Mouse (Mus musculus) hindbrain, embryonic 13.5 days (tissue): ENCODE data around the gene Vti1b. TPM values are rescaled to one million over a fixed set of nuclear protein-coding genes. Genes with fewer than 3 reads are reported as not detected.

Source experiments
- ATAC-seq: fragments of 200-750 bp; cut with Nextera tagmentation; 2 replicates; pipeline ENCODE4 v1.8.0; 2017; ENCODE audit warnings: moderate TSS enrichment; ENCODE audit not compliant: low FRiP score
- H3K27ac ChIP-seq: fragments of 300-500 bp; sonication (generic); 2 replicates; pipeline ENCODE4 v1.5.1; 2015; ENCODE audit warnings: inconsistent platforms, mild to moderate bottlenecking, moderate library complexity
- H3K27me3 ChIP-seq: fragments of 300-500 bp; sonication (generic); 2 replicates; pipeline ENCODE4 v1.6.1; 2015; ENCODE audit warnings: mild to moderate bottlenecking, inconsistent platforms
- H3K36me3 ChIP-seq: fragments of 300-500 bp; sonication (generic); 2 replicates; pipeline ENCODE4 v1.6.1; 2015; ENCODE audit warnings: mild to moderate bottlenecking, inconsistent platforms
- H3K4me1 ChIP-seq: fragments of 300-500 bp; sonication (generic); replicated peaks from 2 replicates; pipeline ENCODE4 v1.6.1; 2015; ENCODE audit warnings: inconsistent platforms
- H3K4me2 ChIP-seq: fragments of 300-500 bp; sonication (generic); 2 replicates; pipeline ENCODE4 v1.6.1; 2015; ENCODE audit warnings: inconsistent platforms, mild to moderate bottlenecking, moderate library complexity
- H3K4me3 ChIP-seq: fragments of 300-500 bp; sonication (generic); 2 replicates; pipeline ENCODE4 v1.5.1; 2015; ENCODE audit warnings: mild to moderate bottlenecking, inconsistent platforms
- H3K9ac ChIP-seq: fragments of 300-500 bp; sonication (generic); 2 replicates; pipeline ENCODE4 v1.6.1; 2015; ENCODE audit warnings: mild to moderate bottlenecking, inconsistent platforms
- H3K9me3 ChIP-seq: fragments of 300-500 bp; sonication (generic); 2 replicates; pipeline ENCODE4 v1.6.1; 2016; ENCODE audit warnings: inconsistent platforms
- WGBS: fragments of 180-500 bp; shearing (Covaris S2); methylation state at CpG from one replicate; pipeline ENCODE4 v1.1.7; 2015; 5-methylcytosine and 5-hydroxymethylcytosine counted together
- polyA plus RNA-seq: library from polyadenylated mRNA; unstranded; fragments of >200 nt; fragmentation: Nextera tagmentation; extraction: Ambion mirVana; gene quantifications from 2 replicates; pipeline ENCODE4 v1.2.1, GENCODE M21; 2015

Vti1b gene
- polyA plus RNA-seq, 1 experiment from 2014 or later = 195 TPM

- H3K27ac ChIP-seq = no peak overlapping the region
- no peak overlapping the region for H3K4me2 ChIP-seq
- H3K27me3 ChIP-seq = no peaks in the 10 kb centered on the region
- H3K4me3 ChIP-seq = no peak overlapping the region
- ATAC-seq = no peak
- peaks cover 31% of the 10 kb centered on the region for H3K36me3 ChIP-seq
- 89% methylated on average over 5 of the region's 5 CpGs for WGBS
- H3K9me3 ChIP-seq = no peaks in the 10 kb centered on the region
- no peak overlapping the region for H3K9ac ChIP-seq
- H3K4me1 ChIP-seq = peaks cover 7% of the 10 kb centered on the region
Observed at GRCm38 (mm10) chr12:79175998-79176397, 3.5 kb upstream of the Vti1b start.

GRCm38 (mm10) chr12:79173721-79174120 lies 1.3 kb upstream of the Vti1b start:
- H3K4me3 ChIP-seq = no peak overlapping the region
- H3K27ac ChIP-seq = no peak overlapping the region
- H3K4me2 ChIP-seq = no peak overlapping the region
- 88% methylated on average over 5 of the region's 5 CpGs for WGBS
- no peak overlapping the region for H3K9ac ChIP-seq
- H3K27me3 ChIP-seq = no peaks in the 10 kb centered on the region
- ATAC-seq = no peak
- H3K9me3 ChIP-seq = no peaks in the 10 kb centered on the region
- H3K36me3 ChIP-seq = peaks cover 23% of the 10 kb centered on the region
- peaks cover 14% of the 10 kb centered on the region for H3K4me1 ChIP-seq

- 41% methylated on average over 12 of the region's 12 CpGs for WGBS
- H3K9ac ChIP-seq = peak overlapping the region; percentile 89
- peak overlapping the region; percentile 72 for H3K4me2 ChIP-seq
- ATAC-seq = no peak
- no peak overlapping the region for H3K27ac ChIP-seq
- H3K36me3 ChIP-seq = peaks cover 13% of the 10 kb centered on the region
- H3K4me3 ChIP-seq = peak overlapping the region; percentile 97
- no peaks in the 10 kb centered on the region for H3K9me3 ChIP-seq
- H3K27me3 ChIP-seq = no peaks in the 10 kb centered on the region
- H3K4me1 ChIP-seq = peaks cover 14% of the 10 kb centered on the region
Observed at GRCm38 (mm10) chr12:79171269-79171995, 1.0 kb downstream of the Vti1b start.

- H3K9ac ChIP-seq = no peak overlapping the region
- no peak overlapping the region for H3K4me3 ChIP-seq
- no peaks in the 10 kb centered on the region for H3K27me3 ChIP-seq
- no peak overlapping the region for H3K27ac ChIP-seq
- H3K9me3 ChIP-seq = no peaks in the 10 kb centered on the region
- no peak overlapping the region for H3K4me2 ChIP-seq
- H3K4me1 ChIP-seq = peaks cover 14% of the 10 kb centered on the region
- peaks cover 17% of the 10 kb centered on the region for H3K36me3 ChIP-seq
- 77% methylated on average over 3 of the region's 3 CpGs for WGBS
- ATAC-seq = no peak
Observed at GRCm38 (mm10) chr12:79170421-79170820, 2.0 kb downstream of the Vti1b start.

- no peak overlapping the region for H3K4me3 ChIP-seq
- H3K4me2 ChIP-seq = no peak overlapping the region
- no peaks in the 10 kb centered on the region for H3K9me3 ChIP-seq
- H3K4me1 ChIP-seq = peaks cover 14% of the 10 kb centered on the region
- no peak overlapping the region for H3K27ac ChIP-seq
- H3K27me3 ChIP-seq = no peaks in the 10 kb centered on the region
- H3K36me3 ChIP-seq = peaks cover 23% of the 10 kb centered on the region
- no peak for ATAC-seq
- no peak overlapping the region for H3K9ac ChIP-seq
Observed at GRCm38 (mm10) chr12:79169173-79169572, 3.3 kb downstream of the Vti1b start.

GRCm38 (mm10) chr12:79162876-79163275 lies 9.6 kb downstream of the Vti1b start:
- ATAC-seq = no peak
- H3K4me2 ChIP-seq = no peak overlapping the region

GRCm38 (mm10) chr12:79149653-79150052 lies 22.8 kb downstream of the Vti1b start:
- H3K4me1 ChIP-seq = no peaks in the 10 kb centered on the region
- no peak overlapping the region for H3K4me2 ChIP-seq
- H3K9ac ChIP-seq = no peak overlapping the region
- WGBS = 94% methylated on average over 6 of the region's 6 CpGs
- H3K27me3 ChIP-seq = no peaks in the 10 kb centered on the region
- no peaks in the 10 kb centered on the region for H3K9me3 ChIP-seq
- H3K36me3 ChIP-seq = peaks cover 53% of the 10 kb centered on the region
- no peak for ATAC-seq
- H3K4me3 ChIP-seq = no peak overlapping the region
- H3K27ac ChIP-seq = no peak overlapping the region

More at GRCm38 (mm10) chr12:79162876-79163275, 9.6 kb downstream of the Vti1b start:
- Histone ChIP-seq H3K9me3 (no peaks in the 10 kb centered on the region), H3K27ac (no peak overlapping the region), H3K27me3 (no peaks in the 10 kb centered on the region), H3K36me3 (peaks cover 81% of the 10 kb centered on the region), H3K4me1 (no peaks in the 10 kb centered on the region), H3K9ac (no peak overlapping the region), H3K4me3 (no peak overlapping the region)
- 94% methylated on average over 3 of the region's 3 CpGs for WGBS

GRCm38 (mm10) chr12:79141384-79141783 lies 31.1 kb downstream of the Vti1b start:
- H3K36me3 ChIP-seq = no peaks in the 10 kb centered on the region
- H3K9ac ChIP-seq = no peak overlapping the region
- ATAC-seq = no peak
- H3K4me2 ChIP-seq = no peak overlapping the region
- H3K9me3 ChIP-seq = no peaks in the 10 kb centered on the region
- H3K4me1 ChIP-seq = no peaks in the 10 kb centered on the region
- no peaks in the 10 kb centered on the region for H3K27me3 ChIP-seq
- no peak overlapping the region for H3K27ac ChIP-seq
- H3K4me3 ChIP-seq = no peak overlapping the region

GRCm38 (mm10) chr12:79140811-79141210 lies 31.7 kb downstream of the Vti1b start:
- Histone ChIP-seq H3K4me3 (no peak overlapping the region), H3K27ac (no peak overlapping the region), H3K4me2 (no peak overlapping the region), H3K27me3 (no peaks in the 10 kb centered on the region), H3K9me3 (no peaks in the 10 kb centered on the region), H3K36me3 (no peaks in the 10 kb centered on the region), H3K4me1 (no peaks in the 10 kb centered on the region), H3K9ac (no peak overlapping the region)
- 86% methylated on average over 2 of the region's 2 CpGs for WGBS
- no peak for ATAC-seq

GRCm38 (mm10) chr12:79139417-79139816 lies 33.0 kb downstream of the Vti1b start:
- H3K4me1 ChIP-seq = peaks cover 5% of the 10 kb centered on the region; the same call in 1 of the 2 replicates
- no peak overlapping the region for H3K9ac ChIP-seq
- ATAC-seq = no peak
- H3K27me3 ChIP-seq = no peaks in the 10 kb centered on the region
- H3K36me3 ChIP-seq = no peaks in the 10 kb centered on the region
- no peak overlapping the region for H3K4me3 ChIP-seq
- H3K9me3 ChIP-seq = no peaks in the 10 kb centered on the region
- 68% methylated on average over 1 of the region's 1 CpGs for WGBS
- H3K27ac ChIP-seq = no peak overlapping the region
- no peak overlapping the region for H3K4me2 ChIP-seq

GRCm38 (mm10) chr12:79138999-79139398 lies 33.5 kb downstream of the Vti1b start:
- no peaks in the 10 kb centered on the region for H3K36me3 ChIP-seq
- no peak overlapping the region for H3K27ac ChIP-seq
- H3K4me1 ChIP-seq = peaks cover 5% of the 10 kb centered on the region; the same call in 1 of the 2 replicates
- no peak overlapping the region for H3K4me2 ChIP-seq
- no peak overlapping the region for H3K9ac ChIP-seq
- H3K27me3 ChIP-seq = no peaks in the 10 kb centered on the region
- no peak overlapping the region for H3K4me3 ChIP-seq
- no peaks in the 10 kb centered on the region for H3K9me3 ChIP-seq
- ATAC-seq = no peak

- Histone ChIP-seq H3K4me3 (no peak overlapping the region), H3K4me2 (no peak overlapping the region), H3K27me3 (peaks cover 18% of the 10 kb centered on the region), H3K36me3 (peaks cover 3% of the 10 kb centered on the region; the same call in 1 of the 2 replicates), H3K9me3 (no peaks in the 10 kb centered on the region), H3K27ac (no peak overlapping the region), H3K9ac (no peak overlapping the region), H3K4me1 (peaks cover 11% of the 10 kb centered on the region)
- 71% methylated on average over 7 of the region's 7 CpGs for WGBS
- ATAC-seq = no peak
Observed at GRCm38 (mm10) chr12:79136949-79137348, 35.5 kb downstream of the Vti1b start.

- H3K4me1 ChIP-seq = peaks cover 26% of the 10 kb centered on the region
- peaks cover 3% of the 10 kb centered on the region; the same call in 1 of the 2 replicates for H3K36me3 ChIP-seq
- no peak overlapping the region; the same call in 1 of the 2 replicates for H3K9ac ChIP-seq
- H3K9me3 ChIP-seq = no peaks in the 10 kb centered on the region
- H3K4me2 ChIP-seq = no peak overlapping the region
- ATAC-seq = no peak
- WGBS = 49% methylated on average over 4 of the region's 4 CpGs
- H3K27me3 ChIP-seq = peaks cover 32% of the 10 kb centered on the region
- H3K27ac ChIP-seq = no peak overlapping the region
- H3K4me3 ChIP-seq = no peak overlapping the region
Observed at GRCm38 (mm10) chr12:79135105-79135504, 37.4 kb downstream of the Vti1b start.
